Mouse (Mus musculus) liver, embryonic 16.5 days (tissue): ENCODE data around the gene Trmt61a. TPM values are rescaled to one million over a fixed set of nuclear protein-coding genes. Genes with fewer than 3 reads are reported as not detected.

Experiments
- ATAC-seq: fragments of 200-750 bp; cut with Nextera tagmentation; 2 replicates; pipeline ENCODE4 v1.8.0; 2017; ENCODE audit warnings: low read depth, mild to moderate bottlenecking, moderate number of reproducible peaks, moderate library complexity
- H3K27ac ChIP-seq: fragments of 300-500 bp; sonication (generic); 2 replicates; pipeline ENCODE4 v1.5.1; 2014; ENCODE audit warnings: mild to moderate bottlenecking, low read length
- H3K27me3 ChIP-seq: fragments of 300-500 bp; sonication (generic); 2 replicates; pipeline ENCODE4 v1.6.1; 2014; ENCODE audit warnings: low read depth, low read length, mixed read lengths; ENCODE audit not compliant: control insufficient read depth, insufficient read depth
- H3K36me3 ChIP-seq: fragments of 300-500 bp; sonication (generic); 2 replicates; pipeline ENCODE4 v1.6.1; 2014; ENCODE audit warnings: mild to moderate bottlenecking; ENCODE audit not compliant: control insufficient read depth, insufficient read depth
- H3K4me1 ChIP-seq: fragments of 300-500 bp; sonication (generic); 2 replicates; pipeline ENCODE4 v1.6.1; 2014; ENCODE audit warnings: low read depth, low read length, mixed read lengths; ENCODE audit not compliant: control insufficient read depth
- H3K4me2 ChIP-seq: fragments of 300-500 bp; sonication (generic); 2 replicates; pipeline ENCODE4 v1.6.1; 2014; ENCODE audit warnings: low read depth, low read length, mixed read lengths
- H3K4me3 ChIP-seq: fragments of 300-500 bp; sonication (generic); 2 replicates; pipeline ENCODE4 v1.5.1; 2014; ENCODE audit warnings: low read depth, mild to moderate bottlenecking, low read length
- H3K9ac ChIP-seq: fragments of 300-500 bp; sonication (generic); 2 replicates; pipeline ENCODE4 v1.6.1; 2014; ENCODE audit warnings: low read depth, low read length
- H3K9me3 ChIP-seq: fragments of 300-500 bp; sonication (generic); replicated peaks from 2 replicates; pipeline ENCODE4 v1.6.1; 2016; ENCODE audit warnings: low read length; ENCODE audit not compliant: control insufficient read depth
- WGBS: fragments of 180-500 bp; shearing (Covaris S2); extraction: QIAGEN DNeasy Blood & Tissue Kit; methylation state at CpG from one replicate; pipeline ENCODE4 v1.1.7; 2014; ENCODE audit not compliant: insufficient replicate concordance; 5-methylcytosine and 5-hydroxymethylcytosine counted together
- polyA plus RNA-seq: library from polyadenylated mRNA; unstranded; fragments of >200 nt; fragmentation: Nextera tagmentation; extraction: Ambion mirVana; gene quantifications from 2 replicates; pipeline ENCODE4 v1.2.1, GENCODE M21; 2015

The Trmt61a gene
- polyA plus RNA-seq, 1 experiment from 2014 or later: 4.6 TPM

DNA sequence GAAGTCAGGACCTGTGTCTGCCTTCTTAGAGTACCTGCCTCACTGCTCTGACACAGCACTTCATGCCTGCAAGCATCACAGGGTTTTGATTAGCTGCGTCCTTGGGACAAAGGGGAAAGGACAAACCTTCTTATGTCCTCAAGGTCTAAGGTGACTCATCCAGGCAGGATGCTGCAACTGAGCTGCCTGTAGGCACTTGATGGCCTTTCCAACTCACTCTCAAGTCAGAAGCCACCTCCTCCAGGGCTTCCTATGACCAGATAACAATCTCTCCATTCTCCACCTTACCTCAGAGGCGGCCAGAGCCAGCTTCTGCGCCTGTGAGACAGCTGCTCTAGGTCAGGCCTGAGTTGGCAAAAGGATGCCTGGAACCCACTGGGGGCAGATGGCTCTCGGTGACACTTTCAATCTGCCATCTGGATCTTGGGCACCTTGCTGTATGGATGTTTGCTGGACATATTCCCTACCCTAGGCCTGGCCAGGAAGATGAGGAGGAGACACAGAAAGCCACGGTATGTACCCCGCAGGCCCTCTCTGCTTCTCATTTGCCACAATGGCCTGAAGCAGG, 20.5 kb downstream of the Trmt61a start:
- H3K4me1 ChIP-seq: peaks cover 10% of the 10 kb centered on the region
- H3K4me3 ChIP-seq: no peak overlapping the region
- ATAC-seq: no peak
- WGBS: 69% methylated on average over 6 of the region's 6 CpGs
- no peak overlapping the region for H3K9ac ChIP-seq
- H3K36me3 ChIP-seq: no peaks in the 10 kb centered on the region
- no peaks in the 10 kb centered on the region for H3K27me3 ChIP-seq
- no peak overlapping the region for H3K4me2 ChIP-seq
- no peaks in the 10 kb centered on the region for H3K9me3 ChIP-seq
- no peak overlapping the region for H3K27ac ChIP-seq

- Histone ChIP-seq H3K36me3 (no peaks in the 10 kb centered on the region), H3K4me1 (peaks cover 3% of the 10 kb centered on the region; the same call in 1 of the 2 replicates), H3K9me3 (no peaks in the 10 kb centered on the region), H3K4me3 (no peak overlapping the region), H3K4me2 (no peak overlapping the region), H3K27me3 (no peaks in the 10 kb centered on the region), H3K27ac (no peak overlapping the region), H3K9ac (no peak overlapping the region)
- ATAC-seq: no peak
- 64% methylated on average over 4 of the region's 4 CpGs for WGBS
Observed at GRCm38 (mm10) chr12:111699542-111699941, 21.6 kb downstream of the Trmt61a start.

DNA sequence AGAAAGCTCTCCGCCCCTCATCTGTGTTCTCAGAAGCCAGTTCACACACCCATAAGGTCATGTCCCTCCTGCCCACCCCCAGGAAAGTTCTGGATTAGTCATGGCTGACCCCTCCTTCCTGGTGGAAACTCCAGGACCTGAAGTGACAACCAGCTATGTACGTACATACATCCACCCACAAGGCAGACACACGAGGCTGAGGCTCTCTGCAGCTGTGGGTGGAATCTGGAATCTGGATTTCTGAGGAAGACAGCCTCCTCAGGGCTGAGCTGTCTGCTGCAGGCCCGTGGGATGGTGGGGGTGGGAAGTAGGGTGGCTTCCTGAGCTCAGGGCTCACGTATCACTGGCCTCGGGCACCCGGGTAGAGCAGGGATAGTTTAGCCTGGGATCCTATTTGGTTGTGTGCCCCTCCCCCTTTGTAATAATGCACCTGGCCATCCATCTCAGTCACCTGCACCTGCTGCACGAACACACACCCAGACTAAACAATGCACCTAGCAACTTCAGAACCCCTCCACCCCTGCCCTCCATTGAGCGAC, 23.1 kb downstream of the Trmt61a start:
- ATAC-seq: no peak
- WGBS: 59% methylated on average over 9 of the region's 9 CpGs

GRCm38 (mm10) chr12:111703301-111703700, 25.4 kb downstream of the Trmt61a start:
- Histone ChIP-seq H3K4me3 (no peak overlapping the region), H3K36me3 (no peaks in the 10 kb centered on the region), H3K4me1 (no peaks in the 10 kb centered on the region), H3K9me3 (no peaks in the 10 kb centered on the region), H3K27ac (no peak overlapping the region), H3K27me3 (no peaks in the 10 kb centered on the region), H3K4me2 (no peak overlapping the region), H3K9ac (no peak overlapping the region)
- no peak for ATAC-seq
- 59% methylated on average over 3 of the region's 3 CpGs for WGBS

More for the DNA sequence above, 23.1 kb downstream of the Trmt61a start:
- no peaks in the 10 kb centered on the region for H3K4me1 ChIP-seq
- no peaks in the 10 kb centered on the region for H3K36me3 ChIP-seq
- H3K9ac ChIP-seq: no peak overlapping the region
- no peaks in the 10 kb centered on the region for H3K9me3 ChIP-seq
- H3K27ac ChIP-seq: no peak overlapping the region
- H3K4me3 ChIP-seq: no peak overlapping the region
- no peak overlapping the region for H3K4me2 ChIP-seq
- H3K27me3 ChIP-seq: no peaks in the 10 kb centered on the region

DNA sequence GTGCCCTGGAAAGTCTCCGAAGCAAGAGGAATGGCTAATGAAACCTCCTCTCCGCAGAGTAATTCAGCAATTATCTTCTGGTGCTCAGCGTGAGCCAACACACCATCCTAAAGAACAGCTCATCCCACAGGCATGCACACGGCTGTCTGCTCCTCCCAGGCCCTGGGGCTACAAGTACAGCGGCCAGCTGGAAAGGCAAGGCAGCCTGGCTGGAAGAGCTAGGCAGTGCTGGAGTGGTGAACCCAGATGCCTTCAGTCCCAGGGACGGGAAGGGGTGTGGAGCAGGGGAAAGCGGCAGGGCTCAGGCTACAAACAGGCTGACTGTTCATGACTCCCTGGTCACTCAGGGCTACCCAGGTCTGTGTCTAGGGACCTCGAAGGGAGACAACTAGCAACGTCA, 26.7 kb downstream of the Trmt61a start:
- Histone ChIP-seq H3K27me3 (no peaks in the 10 kb centered on the region), H3K36me3 (peaks cover 10% of the 10 kb centered on the region), H3K4me1 (no peaks in the 10 kb centered on the region), H3K9me3 (no peaks in the 10 kb centered on the region), H3K27ac (no peak overlapping the region), H3K4me2 (no peak overlapping the region), H3K9ac (no peak overlapping the region), H3K4me3 (no peak overlapping the region)
- no peak for ATAC-seq
- WGBS: 64% methylated on average over 9 of the region's 9 CpGs

- H3K27me3 ChIP-seq: no peaks in the 10 kb centered on the region
- H3K4me3 ChIP-seq: no peak overlapping the region
- ATAC-seq: 0 out of 2 replicates have a peak, but pooled peaks have one; percentile 27
- H3K36me3 ChIP-seq: peaks cover 16% of the 10 kb centered on the region
- H3K27ac ChIP-seq: no peak overlapping the region
- no peaks in the 10 kb centered on the region for H3K4me1 ChIP-seq
- no peaks in the 10 kb centered on the region for H3K9me3 ChIP-seq
- no peak overlapping the region for H3K9ac ChIP-seq
- no peak overlapping the region for H3K4me2 ChIP-seq
- WGBS: 61% methylated on average over 15 of the region's 15 CpGs
Observed at GRCm38 (mm10) chr12:111705186-111705973, 27.5 kb downstream of the Trmt61a start.

GRCm38 (mm10) chr12:111708181-111708580, 30.3 kb downstream of the Trmt61a start:
- H3K4me3 ChIP-seq: no peak overlapping the region
- no peak overlapping the region for H3K4me2 ChIP-seq
- peaks cover 8% of the 10 kb centered on the region for H3K4me1 ChIP-seq
- WGBS: 75% methylated on average over 4 of the region's 4 CpGs
- no peaks in the 10 kb centered on the region for H3K9me3 ChIP-seq
- ATAC-seq: no peak
- H3K36me3 ChIP-seq: peaks cover 23% of the 10 kb centered on the region
- H3K27ac ChIP-seq: no peak overlapping the region
- no peaks in the 10 kb centered on the region for H3K27me3 ChIP-seq
- H3K9ac ChIP-seq: no peak overlapping the region

- ATAC-seq: no peak
- Histone ChIP-seq H3K27me3 (no peaks in the 10 kb centered on the region), H3K4me3 (no peak overlapping the region), H3K9ac (no peak overlapping the region), H3K36me3 (peaks cover 23% of the 10 kb centered on the region), H3K27ac (no peak overlapping the region), H3K4me1 (peaks cover 11% of the 10 kb centered on the region), H3K4me2 (no peak overlapping the region), H3K9me3 (no peaks in the 10 kb centered on the region)
- 81% methylated on average over 10 of the region's 10 CpGs for WGBS
Observed at GRCm38 (mm10) chr12:111710091-111710490, 32.2 kb downstream of the Trmt61a start.

GRCm38 (mm10) chr12:111712476-111712875, 34.6 kb downstream of the Trmt61a start:
- no peaks in the 10 kb centered on the region for H3K9me3 ChIP-seq
- peaks cover 23% of the 10 kb centered on the region for H3K36me3 ChIP-seq
- under 1% methylated on average over 33 of the region's 33 CpGs for WGBS
- H3K4me3 ChIP-seq: peak overlapping the region; percentile 89
- peak overlapping the region; percentile 60 for H3K27ac ChIP-seq
- H3K9ac ChIP-seq: peak overlapping the region; percentile 86
- peaks cover 11% of the 10 kb centered on the region for H3K4me1 ChIP-seq
- no peaks in the 10 kb centered on the region for H3K27me3 ChIP-seq
- peak overlapping the region; percentile 85 for H3K4me2 ChIP-seq
- peak; percentile 9; the same call in 1 of the 2 replicates for ATAC-seq
